Mouse (Mus musculus) heart, adult 2 months (tissue): Measurements from ENCODE around the gene Spz1. TPM values are rescaled to one million over a fixed set of nuclear protein-coding genes. Genes with fewer than 3 reads are reported as not detected.
"Not testable (repeated sequence)": the region's sequence is repeated elsewhere in the genome, so short reads cannot be mapped to it uniquely, and the experiment has no call there.

ENCODE experiments used
- DNase-seq, 2 experiments: peaks; one replicate each; pipeline ENCODE4 v3.0.0; 2021
- H3K27ac ChIP-seq: fragments of 200-600 bp; 2 replicates; pipeline ENCODE4 v1.8.1; 2022
- H3K27me3 ChIP-seq: fragments of 200-500 bp; 2 replicates; pipeline ENCODE4 v1.6.1; 2012; ENCODE audit warnings: mild to moderate bottlenecking, low read length, inconsistent platforms, mixed read lengths; ENCODE audit not compliant: control insufficient read depth, insufficient read depth
- H3K36me3 ChIP-seq: fragments of 200-500 bp; 2 replicates; pipeline ENCODE4 v1.6.1; 2012; ENCODE audit warnings: low read length, inconsistent platforms; ENCODE audit not compliant: control insufficient read depth, insufficient read depth
- H3K4me1 ChIP-seq: fragments of 200-500 bp; 2 replicates; pipeline ENCODE4 v1.6.1; 2011; ENCODE audit warnings: low read length; ENCODE audit not compliant: control insufficient read depth, insufficient read depth
- H3K4me3 ChIP-seq: fragments of 200-600 bp; 2 replicates; pipeline ENCODE4 v1.8.1; 2022
- H3K79me2 ChIP-seq: fragments of 200-500 bp; replicated peaks from 2 replicates; pipeline ENCODE4 v1.6.1; 2012; ENCODE audit warnings: mild to moderate bottlenecking, inconsistent platforms, low read length, moderate library complexity, mixed read lengths; ENCODE audit not compliant: control insufficient read depth, insufficient read depth
- H3K9ac ChIP-seq: fragments of 200-500 bp; 2 replicates; pipeline ENCODE4 v1.6.1; 2012; ENCODE audit warnings: low read depth, mild to moderate bottlenecking, control low read depth, inconsistent platforms, low read length, mixed read lengths
- CTCF ChIP-seq: fragments of 200-600 bp; IDR thresholded peaks from 2 replicates; pipeline ENCODE4 v1.8.1; 2022; ENCODE audit warnings: antibody characterized with exemption, mild to moderate bottlenecking, moderate library complexity
- EP300 ChIP-seq: fragments of 200-500 bp; IDR thresholded peaks from 2 replicates; pipeline ENCODE4 v1.6.1; 2011; ENCODE audit warnings: low read depth, low read length, control low read depth; ENCODE audit not compliant: insufficient read depth
- POLR2A ChIP-seq: fragments of 200-500 bp; IDR thresholded peaks from 2 replicates; pipeline ENCODE4 v1.6.1; 2011; ENCODE audit warnings: mild to moderate bottlenecking, low read depth, low read length, control low read depth; ENCODE audit not compliant: insufficient read depth
- WGBS: fragments of 180-500 bp; shearing (Covaris S2); methylation state at CpG from one replicate; pipeline ENCODE4 v1.1.7; 2018; 5-methylcytosine and 5-hydroxymethylcytosine counted together
- intact Hi-C: fragments of 180-260 bp; cut with DNase I; formaldehyde crosslinking; loops from one replicate; pipeline ENCODE4 v1.15.1; 2025
- polyA plus RNA-seq: library from polyadenylated mRNA; depleted of rRNA; stranded (reverse); fragments of >200 nt; gene quantifications from 2 replicates; pipeline ENCODE4 v1.2.3, GENCODE M21; 2012
- total RNA-seq, 2 experiments: library from RNA; stranded (reverse); gene quantifications; 2 replicates each; pipeline ENCODE4 v1.2.3; 2021

Gene Spz1
- total and polyA plus RNA-seq, 3 experiments = 0.31 TPM; not detected in 2

DNA sequence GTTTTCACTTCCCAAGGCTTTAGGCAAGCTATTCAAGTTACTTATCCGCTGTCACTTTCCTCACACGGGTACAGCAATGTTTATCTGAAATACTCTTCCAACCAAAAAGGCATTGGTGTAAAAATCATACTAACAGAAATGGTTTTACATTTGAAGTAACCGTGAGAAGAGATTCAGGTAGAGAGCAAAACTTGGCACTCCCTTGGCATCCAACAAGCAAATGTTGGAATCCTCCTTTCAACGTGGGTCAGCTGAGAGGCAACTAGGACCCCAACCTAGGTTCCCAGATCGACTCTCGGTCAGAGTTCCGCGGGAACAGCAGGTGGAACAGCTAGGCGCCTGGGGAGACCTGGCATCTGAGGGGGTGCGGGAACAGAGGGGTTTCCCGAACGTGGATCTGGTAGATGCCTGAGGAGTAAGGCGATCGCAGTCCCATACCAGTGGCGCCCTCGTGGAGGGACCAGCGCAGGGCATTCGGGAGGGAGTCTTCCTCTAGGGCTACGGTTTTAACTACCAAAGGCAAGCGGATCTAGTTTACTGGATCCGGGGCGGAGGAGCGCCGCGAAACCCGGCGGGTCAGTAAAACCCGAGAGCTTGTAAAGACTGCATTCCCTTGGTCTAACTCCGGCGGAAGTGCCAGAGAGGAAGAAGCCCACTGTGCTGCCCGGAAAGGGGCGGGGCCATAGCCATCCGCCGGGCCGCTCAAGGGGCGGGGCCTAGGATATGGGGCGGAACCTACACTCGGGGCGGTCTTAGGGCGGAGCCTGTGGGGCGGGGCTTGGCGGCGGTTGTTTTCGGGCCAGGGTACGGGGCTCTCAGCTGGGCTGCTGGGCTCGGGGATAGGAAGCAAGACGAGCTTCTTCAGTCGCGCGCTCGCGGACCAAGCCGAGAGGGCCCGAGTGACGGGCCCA is 34.6 kb upstream of the Spz1 start, which contains the start of gene Serinc5:
Serinc5 (plus strand) TSS at position 781 of the 911 bp plus-strand sequence.
- WGBS = under 1% methylated on average over 55 of the region's 55 CpGs
- Histone ChIP-seq H3K4me1 (peaks cover 3% of the 10 kb centered on the region), H3K27ac (peak within 1 kb of the TSS; percentile 98), H3K79me2 (no peaks in the 10 kb centered on the region), H3K27me3 (no peaks in the 10 kb centered on the region), H3K36me3 (no peaks in the 10 kb centered on the region), H3K9ac (peak within 1 kb of the TSS; percentile 87), H3K4me3 (peak within 1 kb of the TSS; percentile 91)
- TF ChIP-seq CTCF = peak; percentile 16; the same call in 1 of the 2 replicates
- 0 out of 2 replicates have a peak, but pooled peaks have one; percentile 35 for TF ChIP-seq EP300
- TF ChIP-seq POLR2A = peak; percentile 97
- intact Hi-C loops = loop anchor here (1.0 to 5.0 kb wide), 4 partner anchors 16 to 78 kb away; partner anchors contain the start of gene Zfyve16
- peak; percentile 98 to 100 for DNase-seq

DNA sequence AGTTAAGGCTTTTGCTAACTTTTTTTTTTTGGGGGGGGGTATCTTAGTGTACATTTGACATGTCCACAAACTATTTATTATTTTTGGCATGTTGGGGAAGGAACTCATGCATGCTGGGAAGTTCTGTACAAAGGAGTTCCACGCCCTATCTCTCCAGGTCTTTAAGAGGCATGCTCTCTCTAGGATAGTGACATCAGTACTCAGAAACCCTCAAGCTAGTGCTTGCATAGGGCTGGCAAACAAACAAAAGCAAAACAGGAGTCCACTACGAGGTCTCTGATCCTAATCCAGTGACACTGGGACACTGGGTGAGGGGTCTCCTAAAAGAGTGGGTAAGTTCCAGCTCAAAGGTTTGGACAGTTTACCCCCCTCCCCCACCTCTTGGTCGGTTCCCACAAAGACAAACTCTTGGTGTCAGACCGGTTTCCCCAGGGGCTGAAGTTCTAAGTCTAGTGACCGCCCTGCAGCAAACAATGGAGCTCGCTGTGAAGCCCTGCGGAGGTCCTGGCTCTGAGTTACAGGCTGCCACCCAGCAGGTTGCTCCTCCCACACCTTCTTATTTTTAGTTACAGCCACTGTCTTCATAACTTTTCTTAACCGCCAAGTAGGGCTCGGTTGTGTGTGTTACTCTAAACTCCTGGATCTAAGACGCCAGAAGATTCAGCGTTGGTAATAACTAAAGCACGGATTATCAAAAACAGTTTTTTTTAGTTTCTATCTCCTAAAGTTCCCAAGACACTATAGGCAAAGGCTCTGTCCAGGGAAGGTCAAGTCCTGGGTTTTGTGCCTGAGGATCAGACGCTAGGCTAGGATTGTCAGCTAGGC is 33.7 kb upstream of the Spz1 start:
- no peaks in the 10 kb centered on the region for H3K79me2 ChIP-seq
- H3K4me3 ChIP-seq = peak overlapping the region; percentile 91
- peak overlapping the region; percentile 98 for H3K27ac ChIP-seq
- intact Hi-C loops = loop anchor here (1.0 to 5.0 kb wide), 4 partner anchors 15 to 77 kb away; partner anchors contain the start of gene Zfyve16
- DNase-seq = peak; percentile 73 to 74
- H3K4me1 ChIP-seq = peaks cover 3% of the 10 kb centered on the region
- no peaks in the 10 kb centered on the region for H3K36me3 ChIP-seq
- peak overlapping the region; percentile 87 for H3K9ac ChIP-seq
- H3K27me3 ChIP-seq = no peaks in the 10 kb centered on the region
- TF ChIP-seq CTCF = no peak
- peak; percentile 76 for TF ChIP-seq POLR2A
- WGBS = 4% methylated on average over 13 of the region's 13 CpGs

GRCm38 (mm10) chr13:92605306-92605705 is 29.3 kb upstream of the Spz1 start:
- peak; percentile 46 for TF ChIP-seq CTCF
- H3K9ac ChIP-seq, H3K27me3 ChIP-seq, H3K27ac ChIP-seq, H3K36me3 ChIP-seq, H3K79me2 ChIP-seq, H3K4me3 ChIP-seq, intact Hi-C loops, H3K4me1 ChIP-seq, DNase-seq: not testable (repeated sequence)
- 83% methylated on average over 4 of the region's 4 CpGs for WGBS

- WGBS = 63% methylated on average over 3 of the region's 3 CpGs
- DNase-seq = no peak
- H3K4me3 ChIP-seq = no peak overlapping the region
- H3K27ac ChIP-seq = no peak overlapping the region
- H3K27me3 ChIP-seq = no peaks in the 10 kb centered on the region
- TF ChIP-seq CTCF (no peak), POLR2A (no peak), EP300 (no peak)
- peaks cover 5% of the 10 kb centered on the region for H3K4me1 ChIP-seq
- no peaks in the 10 kb centered on the region for H3K79me2 ChIP-seq
- intact Hi-C loops = no loop called here
- no peak overlapping the region for H3K9ac ChIP-seq
- H3K36me3 ChIP-seq = no peaks in the 10 kb centered on the region
Observed at GRCm38 (mm10) chr13:92595424-92595823, 19.5 kb upstream of the Spz1 start.

DNA sequence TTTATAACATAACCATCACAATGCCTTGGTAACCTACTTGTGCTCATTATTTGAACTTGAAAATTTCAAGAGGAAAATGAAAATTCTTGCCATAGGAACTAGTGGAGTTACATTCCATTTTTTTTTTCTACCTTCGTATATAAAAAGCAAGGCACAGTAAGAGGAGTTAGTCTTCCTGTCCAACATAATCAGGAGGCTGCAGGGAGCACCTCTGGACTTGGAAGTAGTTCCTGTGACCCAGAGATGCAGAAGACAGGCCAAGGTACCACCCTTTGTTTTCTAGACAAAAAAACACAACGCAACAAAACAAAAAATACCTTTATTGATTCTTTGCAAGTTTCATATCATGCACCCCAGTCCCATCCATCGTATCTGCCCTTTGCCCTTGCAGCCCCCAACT is 18.9 kb upstream of the Spz1 start:
- no peaks in the 10 kb centered on the region for H3K36me3 ChIP-seq
- no peak overlapping the region for H3K27ac ChIP-seq
- no peaks in the 10 kb centered on the region for H3K27me3 ChIP-seq
- DNase-seq = no peak
- no peak overlapping the region for H3K9ac ChIP-seq
- TF ChIP-seq POLR2A = no peak
- TF ChIP-seq CTCF = no peak
- TF ChIP-seq EP300 = no peak
- intact Hi-C loops = loop anchor here (1.0 kb wide), 1 partner anchor 15 kb away; no protein-coding TSS in a partner anchor
- no peak overlapping the region for H3K4me3 ChIP-seq
- peaks cover 5% of the 10 kb centered on the region for H3K4me1 ChIP-seq
- WGBS = 72% methylated on average over 3 of the region's 3 CpGs
- H3K79me2 ChIP-seq = no peaks in the 10 kb centered on the region
